Mouse (Mus musculus) G1E (cell line): ENCODE results near the gene Abcg4.

Experiments
- CTCF ChIP-seq: IDR thresholded peaks from 2 replicates; pipeline ENCODE4 v1.5.1; 2012; ENCODE audit warnings: low read depth, low read length, inconsistent platforms, mixed read lengths
- GATA1 ChIP-seq: IDR thresholded peaks from 2 replicates; pipeline ENCODE4 v1.6.1; 2012; ENCODE audit warnings: borderline replicate concordance, low read length, inconsistent platforms, mixed read lengths

DNA sequence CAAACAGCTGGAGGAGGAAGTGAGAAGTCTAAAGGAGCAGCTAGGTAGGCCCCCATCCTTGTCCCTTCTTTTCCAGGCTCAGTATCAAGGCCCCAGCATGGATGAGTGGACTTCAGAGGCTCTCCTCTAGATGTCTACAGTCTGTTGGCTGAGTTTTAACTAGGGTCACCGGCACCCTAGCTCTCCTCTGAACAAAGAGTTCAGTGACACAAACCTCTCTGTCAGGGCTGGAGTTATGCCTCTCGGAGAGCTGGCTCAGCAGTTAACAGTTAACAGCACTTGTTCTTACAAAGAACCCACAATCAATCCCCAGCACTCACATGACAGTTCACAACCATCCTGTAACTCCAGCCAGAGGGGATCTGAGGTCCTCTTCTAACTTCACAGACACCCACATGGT, 44.8 kb downstream of the Abcg4 start:
- no peak for TF ChIP-seq GATA1
- no peak for TF ChIP-seq CTCF
